Mouse (Mus musculus) heart, adult 8-10 months (tissue): ENCODE data around the gene Vasn. TPM values are rescaled to one million over a fixed set of nuclear protein-coding genes. Genes with fewer than 3 reads are reported as not detected.

Source experiments
- DNase-seq: peaks from one replicate; pipeline ENCODE4 v3.0.0; 2022; ENCODE audit warnings: low spot score
- total RNA-seq, 4 experiments: library from RNA; stranded (reverse); gene quantifications; 2 replicates each; pipeline ENCODE4 v1.2.4; 2022

Vasn gene
- 1 to 10 TPM; 6.9 to 9.3 (median 8.1) TPM for total RNA-seq

- DNase-seq, result peak; percentile 89
Measured at GRCm38 (mm10) chr16:4639831-4640237, at the start of gene Vasn, which contains the start of gene Dnaja3. Gene Vasn, plus strand, starts transcription at chr16:4639941. Gene Dnaja3, plus strand, starts transcription at chr16:4639989.

GRCm38 (mm10) chr16:4590236-4590635 is 49.5 kb upstream of the Vasn start:
- no peak for DNase-seq

- DNase-seq, result no peak
Measured at GRCm38 (mm10) chr16:4592909-4593875, 46.5 kb upstream of the Vasn start.

GRCm38 (mm10) chr16:4593971-4594813 is 45.5 kb upstream of the Vasn start, which contains the start of gene Glis2:
Gene Glis2, plus strand, starts transcription at chr16:4594713.
- DNase-seq, result no peak

- DNase-seq, result no peak
Measured at GRCm38 (mm10) chr16:4594814-4595526, 44.8 kb upstream of the Vasn start.

GRCm38 (mm10) chr16:4595527-4595963 is 44.2 kb upstream of the Vasn start:
- no peak for DNase-seq

- DNase-seq, result no peak
Measured at GRCm38 (mm10) chr16:4596141-4596728, 43.5 kb upstream of the Vasn start.

GRCm38 (mm10) chr16:4596836-4597235 is 42.9 kb upstream of the Vasn start:
- no peak for DNase-seq

- DNase-seq, result no peak
Measured at GRCm38 (mm10) chr16:4597296-4597695, 42.4 kb upstream of the Vasn start.

- no peak for DNase-seq
Measured at GRCm38 (mm10) chr16:4598041-4598440, 41.7 kb upstream of the Vasn start.

- no peak for DNase-seq
Measured at GRCm38 (mm10) chr16:4598891-4599543, 40.7 kb upstream of the Vasn start.

- DNase-seq, result no peak
Measured at GRCm38 (mm10) chr16:4599616-4600015, 40.1 kb upstream of the Vasn start.

- DNase-seq, result no peak
Measured at GRCm38 (mm10) chr16:4600701-4601310, 38.9 kb upstream of the Vasn start.

GRCm38 (mm10) chr16:4602189-4602588 is 37.6 kb upstream of the Vasn start:
- DNase-seq, result no peak

GRCm38 (mm10) chr16:4602766-4603452 is 36.8 kb upstream of the Vasn start:
- no peak for DNase-seq

GRCm38 (mm10) chr16:4603453-4603837 is 36.3 kb upstream of the Vasn start:
- DNase-seq, result no peak

- no peak for DNase-seq
Measured at GRCm38 (mm10) chr16:4604293-4604837, 35.4 kb upstream of the Vasn start.

- DNase-seq, result no peak
Measured at GRCm38 (mm10) chr16:4605514-4606131, 34.1 kb upstream of the Vasn start.
